Mouse (Mus musculus) neural tube, embryonic 13.5 days (tissue): ENCODE data around the gene Gm13275. TPM values are rescaled to one million over a fixed set of nuclear protein-coding genes. Genes with fewer than 3 reads are reported as not detected.
"Not testable (repeated sequence)": the region's sequence is repeated elsewhere in the genome, so short reads cannot be mapped to it uniquely, and the experiment has no call there.

Experiments
- ATAC-seq: fragments of 200-750 bp; cut with Nextera tagmentation; 2 replicates; pipeline ENCODE4 v1.8.0; 2017; ENCODE audit warnings: low read depth, mild to moderate bottlenecking, moderate TSS enrichment, moderate library complexity
- H3K27ac ChIP-seq: fragments of 300-500 bp; sonication (generic); replicated peaks from 2 replicates; pipeline ENCODE4 v1.5.1; 2015; ENCODE audit warnings: moderate library complexity, mild to moderate bottlenecking, inconsistent platforms
- H3K27me3 ChIP-seq: fragments of 300-500 bp; sonication (generic); 2 replicates; pipeline ENCODE4 v1.6.1; 2015; ENCODE audit warnings: mild to moderate bottlenecking, inconsistent platforms
- H3K36me3 ChIP-seq: fragments of 300-500 bp; sonication (generic); 2 replicates; pipeline ENCODE4 v1.6.1; 2015; ENCODE audit warnings: mild to moderate bottlenecking, inconsistent platforms
- H3K4me1 ChIP-seq: fragments of 300-500 bp; sonication (generic); replicated peaks from 2 replicates; pipeline ENCODE4 v1.6.1; 2015; ENCODE audit warnings: inconsistent platforms
- H3K4me2 ChIP-seq: fragments of 300-500 bp; sonication (generic); 2 replicates; pipeline ENCODE4 v1.6.1; 2015; ENCODE audit warnings: inconsistent platforms, mild to moderate bottlenecking, moderate library complexity
- H3K4me3 ChIP-seq: fragments of 300-500 bp; sonication (generic); 2 replicates; pipeline ENCODE4 v1.5.1; 2015; ENCODE audit warnings: mild to moderate bottlenecking, inconsistent platforms
- H3K9ac ChIP-seq: fragments of 300-500 bp; sonication (generic); 2 replicates; pipeline ENCODE4 v1.6.1; 2015; ENCODE audit warnings: moderate library complexity, mild to moderate bottlenecking, inconsistent platforms
- H3K9me3 ChIP-seq: fragments of 300-500 bp; sonication (generic); 2 replicates; pipeline ENCODE4 v1.6.1; 2016; ENCODE audit warnings: inconsistent platforms
- WGBS: fragments of 180-500 bp; shearing (Covaris S2); methylation state at CpG from one replicate; pipeline ENCODE4 v1.1.7; 2015; 5-methylcytosine and 5-hydroxymethylcytosine counted together
- polyA plus RNA-seq: library from polyadenylated mRNA; unstranded; fragments of >200 nt; fragmentation: Nextera tagmentation; extraction: Ambion mirVana; gene quantifications from 2 replicates; pipeline ENCODE4 v1.2.1, GENCODE M21; 2015

Gene Gm13275
- polyA plus RNA-seq, result not detected in 2 replicates

DNA sequence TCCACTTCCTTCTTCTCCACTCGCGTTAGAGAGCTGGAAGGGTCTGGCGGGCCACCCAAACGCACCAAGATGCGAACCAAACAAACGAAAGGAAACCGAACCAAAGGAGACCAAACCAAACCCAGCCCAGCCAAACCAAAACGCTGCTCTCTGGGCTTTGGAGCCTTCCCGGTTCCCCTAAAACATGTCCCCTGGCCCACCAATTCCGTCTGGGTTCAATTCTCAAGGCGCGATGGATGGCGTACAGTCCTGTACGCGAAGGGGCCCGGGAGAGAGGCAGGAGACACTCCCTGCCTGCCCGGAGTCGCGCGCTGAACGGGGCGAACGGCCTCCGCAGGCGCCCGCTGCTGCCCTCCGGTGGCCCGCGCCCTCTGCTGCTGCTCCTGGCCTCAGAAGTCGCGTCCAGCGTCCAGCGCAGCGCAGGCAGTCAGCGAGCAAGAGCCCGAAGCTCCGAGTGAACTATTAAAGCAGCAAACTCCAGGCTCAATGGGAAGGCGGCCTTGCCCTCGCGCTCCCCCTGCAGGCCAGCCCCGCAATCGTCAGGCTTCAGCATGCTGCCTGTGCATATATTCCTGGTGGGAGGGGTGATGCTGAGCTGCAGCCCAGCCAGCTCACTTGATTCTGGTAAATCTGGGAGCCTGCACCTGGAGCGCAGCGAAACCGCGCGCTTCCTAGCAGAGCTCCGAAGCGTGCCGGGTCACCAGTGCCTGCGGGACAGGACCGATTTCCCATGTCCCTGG, at the start of gene Gm13275:
Gm13275 (plus strand) TSS at position 552 of the 740 bp plus-strand sequence.
- H3K4me1 ChIP-seq, H3K36me3 ChIP-seq, H3K4me2 ChIP-seq, H3K27ac ChIP-seq, H3K9ac ChIP-seq, H3K4me3 ChIP-seq, H3K27me3 ChIP-seq, H3K9me3 ChIP-seq, ATAC-seq: not testable (repeated sequence)
- WGBS, result 2% methylated on average over 12 of the region's 52 CpGs

DNA sequence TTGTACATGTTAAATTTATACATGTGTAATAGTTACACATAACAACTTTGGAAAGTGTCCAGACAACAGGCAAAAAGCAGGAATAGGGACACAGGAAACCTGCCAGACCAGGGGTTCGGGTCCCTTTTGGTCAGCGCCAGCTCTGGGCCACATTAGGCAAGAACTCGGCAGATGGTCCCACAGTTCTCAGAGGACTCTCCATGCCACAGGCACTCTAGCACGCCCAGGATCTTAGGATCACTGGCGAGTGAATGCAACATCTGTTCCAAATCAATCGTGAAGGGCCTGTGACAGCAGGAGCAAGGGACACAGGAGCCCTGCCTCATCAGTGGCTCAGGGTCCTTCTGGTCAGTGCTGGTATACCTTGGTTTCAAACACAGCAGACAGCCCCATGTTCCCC, 44.4 kb upstream of the Gm13275 start:
- no peak for ATAC-seq
- H3K27me3 ChIP-seq, result no peaks in the 10 kb centered on the region
- H3K9ac ChIP-seq, result no peak overlapping the region
- 66% methylated on average over 6 of the region's 6 CpGs for WGBS
- no peak overlapping the region for H3K27ac ChIP-seq
- H3K4me2 ChIP-seq, result no peak overlapping the region
- peaks cover 9% of the 10 kb centered on the region for H3K4me1 ChIP-seq
- H3K4me3 ChIP-seq, result no peak overlapping the region
- no peaks in the 10 kb centered on the region for H3K36me3 ChIP-seq
- H3K9me3 ChIP-seq, result no peaks in the 10 kb centered on the region

DNA sequence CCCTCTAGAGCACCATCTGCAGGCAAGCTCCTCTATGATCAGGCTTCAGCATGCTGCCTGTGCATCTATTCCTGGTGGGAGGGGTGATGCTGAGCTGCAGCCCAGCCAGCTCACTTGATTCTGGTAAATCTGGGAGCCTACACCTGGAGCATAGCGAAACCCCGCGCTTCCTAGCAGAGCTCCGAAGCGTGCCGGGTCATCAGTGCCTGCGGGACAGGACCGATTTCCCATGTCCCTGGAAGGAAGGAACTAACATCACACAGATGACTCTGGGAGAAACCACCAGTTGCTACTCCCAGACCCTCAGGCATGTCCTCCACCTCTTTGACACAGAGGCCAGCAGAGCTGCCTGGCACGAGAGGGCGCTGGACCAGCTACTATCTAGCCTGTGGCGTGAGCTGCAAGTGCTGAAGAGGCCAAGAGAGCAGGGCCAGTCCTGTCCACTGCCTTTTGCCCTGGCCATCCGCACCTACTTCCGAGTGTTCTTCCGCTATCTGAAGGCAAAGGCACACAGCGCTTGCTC, 39.4 kb upstream of the Gm13275 start, which contains the start of gene Gm13271:
Gm13271 (plus strand) TSS at position 51 of the 523 bp plus-strand sequence.
- 80% methylated on average over 15 of the region's 15 CpGs for WGBS
- not testable (repeated sequence) for H3K9ac ChIP-seq, H3K4me1 ChIP-seq, H3K27ac ChIP-seq, H3K9me3 ChIP-seq, H3K4me2 ChIP-seq, H3K27me3 ChIP-seq, H3K4me3 ChIP-seq, ATAC-seq, H3K36me3 ChIP-seq

DNA sequence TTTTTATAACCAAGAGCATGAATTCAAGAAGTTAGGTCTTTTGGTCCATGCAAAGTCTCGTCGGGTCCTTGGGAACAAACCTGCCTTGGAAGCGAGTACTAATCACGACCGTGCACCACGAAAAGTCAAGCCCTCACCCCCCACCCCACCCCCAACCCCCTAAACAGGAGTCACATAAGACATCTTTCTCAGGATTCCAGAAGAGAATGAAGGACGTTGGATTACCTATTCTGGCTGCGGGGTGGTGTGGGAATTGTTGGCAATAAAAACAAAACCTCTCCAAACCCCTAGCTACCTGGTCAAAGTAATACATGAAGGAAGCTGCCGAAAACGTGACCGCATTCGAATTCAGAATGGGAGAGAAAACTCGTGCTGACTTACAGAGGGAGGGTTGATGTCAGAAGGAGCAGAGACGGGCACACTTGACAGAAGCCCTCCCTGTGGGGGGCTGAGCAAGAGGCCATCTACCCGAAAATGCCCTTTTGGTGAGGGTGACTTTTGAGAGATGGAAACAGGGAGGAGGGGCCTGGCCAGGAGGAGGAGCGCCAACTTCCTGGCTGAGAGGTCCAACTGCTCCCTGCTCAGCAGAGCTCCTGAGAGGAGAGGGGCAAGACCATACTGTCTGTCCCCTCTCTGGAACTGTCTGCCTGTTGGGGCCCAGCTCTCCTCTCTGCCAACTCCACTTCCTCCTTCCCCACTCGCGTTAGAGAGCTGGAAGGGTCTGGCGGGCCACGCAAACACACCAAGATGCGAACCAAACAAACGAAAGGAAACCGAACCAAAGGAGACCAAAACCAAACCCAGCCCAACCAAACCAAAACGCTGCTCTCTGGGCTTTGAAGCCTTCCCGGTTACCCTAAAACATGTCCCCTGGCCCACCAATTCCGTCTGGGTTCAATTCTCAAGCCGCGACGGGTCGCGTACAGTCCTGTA, 37.4 kb upstream of the Gm13275 start:
- not testable (repeated sequence) for H3K27me3 ChIP-seq, H3K4me1 ChIP-seq, H3K36me3 ChIP-seq, H3K9me3 ChIP-seq
- WGBS, result 13% methylated on average over 28 of the region's 31 CpGs
- H3K4me3 ChIP-seq, result peak overlapping the region; percentile 46
- H3K27ac ChIP-seq, result peak overlapping the region; percentile 79
- H3K4me2 ChIP-seq, result peak overlapping the region; percentile 72
- 0 out of 2 replicates have a peak, but pooled peaks have one; percentile 27 for ATAC-seq
- H3K9ac ChIP-seq, result peak overlapping the region; percentile 68

DNA sequence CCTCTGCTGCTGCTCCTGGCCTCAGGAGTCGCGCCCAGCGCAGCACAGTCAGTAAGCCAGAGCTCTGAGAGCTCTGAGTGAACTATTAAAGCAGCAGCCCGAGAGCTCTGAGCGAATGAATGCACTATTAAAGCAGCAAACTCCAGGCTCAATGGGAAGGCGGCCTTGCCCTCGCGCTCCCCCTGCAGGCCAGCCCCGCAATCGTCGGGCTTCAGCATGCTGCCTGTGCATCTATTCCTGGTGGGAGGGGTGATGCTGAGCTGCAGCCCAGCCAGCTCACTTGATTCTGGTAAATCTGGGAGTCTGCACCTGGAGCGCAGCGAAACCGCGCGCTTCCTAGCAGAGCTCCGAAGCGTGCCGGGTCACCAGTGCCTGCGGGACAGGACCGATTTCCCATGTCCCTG, 36.7 kb upstream of the Gm13275 start:
- ATAC-seq, result peak; percentile 100
- H3K27ac ChIP-seq, result peak overlapping the region; percentile 79
- not testable (repeated sequence) for H3K4me1 ChIP-seq, H3K36me3 ChIP-seq, H3K27me3 ChIP-seq, H3K9me3 ChIP-seq
- peak overlapping the region; percentile 68 for H3K9ac ChIP-seq
- H3K4me2 ChIP-seq, result peak overlapping the region; percentile 72
- under 1% methylated on average over 16 of the region's 21 CpGs for WGBS
- peak overlapping the region; percentile 46 for H3K4me3 ChIP-seq

DNA sequence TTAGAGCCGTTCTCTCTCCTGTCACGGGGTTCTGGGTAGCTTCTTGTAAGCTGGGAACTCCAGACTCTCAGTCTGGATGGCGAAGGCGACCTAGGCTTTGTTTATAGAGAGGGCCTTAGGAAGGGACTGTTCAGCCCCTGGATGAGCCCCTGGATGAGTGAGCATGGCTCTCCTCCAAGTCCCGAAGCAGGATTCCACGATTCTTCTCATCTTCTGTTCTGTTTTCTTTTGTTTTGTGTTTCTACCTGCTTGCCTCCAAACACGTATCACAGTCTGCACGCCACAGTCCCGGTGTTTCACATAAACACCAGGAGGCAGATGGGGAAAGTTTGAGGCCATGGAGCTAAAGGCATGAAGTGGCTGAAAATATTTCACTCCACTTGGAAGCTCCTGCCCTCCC, 35.5 kb upstream of the Gm13275 start:
- ATAC-seq, H3K9me3 ChIP-seq, H3K9ac ChIP-seq, H3K4me1 ChIP-seq, H3K36me3 ChIP-seq, H3K27ac ChIP-seq, H3K4me3 ChIP-seq, H3K4me2 ChIP-seq, H3K27me3 ChIP-seq: not testable (repeated sequence)
- WGBS, result 83% methylated on average over 9 of the region's 9 CpGs

DNA sequence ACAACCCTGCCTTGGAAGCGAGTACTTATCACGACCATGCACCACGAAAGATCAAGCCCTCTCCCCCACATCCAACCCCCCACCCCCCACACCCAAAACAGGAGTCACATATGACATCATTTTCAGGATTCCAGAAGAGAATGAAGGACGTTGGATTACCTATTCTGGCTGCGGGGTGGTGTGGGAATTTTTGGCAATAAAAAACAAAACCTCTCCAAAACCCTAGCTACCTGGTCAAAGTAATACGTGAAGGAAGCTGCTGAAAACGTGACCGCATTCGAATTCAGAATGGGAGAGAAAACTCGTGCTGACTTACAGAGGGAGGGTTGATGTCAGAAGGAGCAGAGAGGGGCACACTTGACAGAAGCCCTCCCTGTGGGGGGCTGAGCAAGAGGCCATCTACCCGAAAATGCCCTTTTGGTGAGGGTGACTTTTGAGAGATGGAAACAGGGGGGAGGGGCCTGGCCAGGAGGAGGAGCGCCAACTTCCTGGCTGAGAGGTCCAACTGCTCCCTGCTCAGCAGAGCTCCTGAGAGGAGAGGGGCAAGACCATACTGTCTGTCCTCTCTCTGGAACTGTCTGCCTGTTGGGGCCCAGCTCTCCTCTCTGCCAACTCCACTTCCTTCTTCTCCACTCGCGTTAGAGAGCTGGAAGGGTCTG, 34.5 kb upstream of the Gm13275 start, which contains the start of gene Gm13283:
Gm13283 (plus strand) TSS at position 510 of the 659 bp plus-strand sequence.
- H3K4me1 ChIP-seq, H3K27me3 ChIP-seq, ATAC-seq, H3K9ac ChIP-seq, H3K9me3 ChIP-seq, H3K36me3 ChIP-seq, H3K27ac ChIP-seq: not testable (repeated sequence)
- 37% methylated on average over 11 of the region's 14 CpGs for WGBS
- Histone ChIP-seq H3K4me2 (peak within 1 kb of the TSS; percentile 54), H3K4me3 (peak within 1 kb of the TSS; percentile 33)

DNA sequence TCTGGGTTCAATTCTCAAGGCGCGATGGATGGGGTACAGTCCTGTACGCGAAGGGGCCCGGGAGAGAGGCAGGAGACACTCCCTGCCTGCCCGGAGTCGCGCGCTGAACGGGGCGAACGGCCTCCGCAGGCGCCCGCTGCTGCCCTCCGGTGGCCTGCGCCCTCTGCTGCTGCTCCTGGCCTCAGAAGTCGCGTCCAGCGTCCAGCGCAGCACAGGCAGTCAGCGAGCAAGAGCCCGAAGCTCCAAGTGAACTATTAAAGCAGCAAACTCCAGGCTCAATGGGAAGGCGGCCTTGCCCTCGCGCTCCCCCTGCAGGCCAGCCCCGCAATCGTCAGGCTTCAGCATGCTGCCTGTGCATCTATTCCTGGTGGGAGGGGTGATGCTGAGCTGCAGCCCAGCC, 33.9 kb upstream of the Gm13275 start:
- H3K9ac ChIP-seq, ATAC-seq, H3K4me1 ChIP-seq, H3K27ac ChIP-seq, H3K27me3 ChIP-seq, H3K9me3 ChIP-seq, H3K36me3 ChIP-seq: not testable (repeated sequence)
- Histone ChIP-seq H3K4me3 (peak overlapping the region; percentile 33), H3K4me2 (peak overlapping the region; percentile 54)
- WGBS, result 3% methylated on average over 20 of the region's 28 CpGs

DNA sequence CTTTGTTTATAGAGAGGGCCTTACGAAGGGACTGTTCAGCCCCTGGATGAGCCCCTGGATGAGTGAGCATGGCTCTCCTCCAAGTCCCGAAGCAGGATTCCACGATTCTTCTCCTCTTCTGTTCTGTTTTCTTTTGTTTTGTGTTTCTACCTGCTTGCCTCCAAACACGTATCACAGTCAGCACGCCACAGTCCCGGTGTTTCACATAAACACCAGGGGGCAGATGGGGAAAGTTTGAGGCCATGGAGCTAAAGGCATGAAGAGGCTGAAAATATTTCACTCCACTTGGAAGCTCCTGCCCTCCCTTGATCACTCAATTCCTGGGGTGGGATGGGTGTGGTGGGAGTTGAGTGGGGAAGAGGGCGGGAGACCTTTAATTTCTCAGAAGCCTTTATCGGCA, 32.5 kb upstream of the Gm13275 start:
- WGBS, result 75% methylated on average over 6 of the region's 8 CpGs
- not testable (repeated sequence) for ATAC-seq, H3K4me3 ChIP-seq

DNA sequence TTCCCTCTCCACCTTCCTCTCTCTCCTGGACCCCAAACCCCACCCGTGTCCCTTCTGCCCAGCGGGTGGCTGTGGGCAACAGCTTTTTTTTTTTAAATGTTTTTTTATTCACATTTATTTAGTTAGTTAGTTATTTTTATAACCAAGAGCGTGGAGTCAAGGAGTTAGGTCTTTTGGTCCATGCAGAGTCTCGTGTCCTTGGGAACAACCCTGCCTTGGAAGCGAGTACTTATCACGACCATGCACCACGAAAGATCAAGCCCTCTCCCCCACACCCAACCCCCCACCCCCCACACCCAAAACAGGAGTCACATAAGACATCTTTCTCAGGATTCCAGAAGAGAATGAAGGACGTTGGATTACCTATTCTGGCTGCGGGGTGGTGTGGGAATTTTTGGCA, 31.9 kb upstream of the Gm13275 start:
- H3K4me2 ChIP-seq, ATAC-seq, H3K9ac ChIP-seq, H3K4me1 ChIP-seq, H3K27ac ChIP-seq, H3K36me3 ChIP-seq, H3K27me3 ChIP-seq, H3K4me3 ChIP-seq, H3K9me3 ChIP-seq: not testable (repeated sequence)
- 64% methylated on average over 9 of the region's 9 CpGs for WGBS

More for the DNA sequence above, 32.5 kb upstream of the Gm13275 start:
- not testable (repeated sequence) for H3K27ac ChIP-seq, H3K9ac ChIP-seq, H3K9me3 ChIP-seq, H3K36me3 ChIP-seq, H3K4me2 ChIP-seq, H3K4me1 ChIP-seq, H3K27me3 ChIP-seq

DNA sequence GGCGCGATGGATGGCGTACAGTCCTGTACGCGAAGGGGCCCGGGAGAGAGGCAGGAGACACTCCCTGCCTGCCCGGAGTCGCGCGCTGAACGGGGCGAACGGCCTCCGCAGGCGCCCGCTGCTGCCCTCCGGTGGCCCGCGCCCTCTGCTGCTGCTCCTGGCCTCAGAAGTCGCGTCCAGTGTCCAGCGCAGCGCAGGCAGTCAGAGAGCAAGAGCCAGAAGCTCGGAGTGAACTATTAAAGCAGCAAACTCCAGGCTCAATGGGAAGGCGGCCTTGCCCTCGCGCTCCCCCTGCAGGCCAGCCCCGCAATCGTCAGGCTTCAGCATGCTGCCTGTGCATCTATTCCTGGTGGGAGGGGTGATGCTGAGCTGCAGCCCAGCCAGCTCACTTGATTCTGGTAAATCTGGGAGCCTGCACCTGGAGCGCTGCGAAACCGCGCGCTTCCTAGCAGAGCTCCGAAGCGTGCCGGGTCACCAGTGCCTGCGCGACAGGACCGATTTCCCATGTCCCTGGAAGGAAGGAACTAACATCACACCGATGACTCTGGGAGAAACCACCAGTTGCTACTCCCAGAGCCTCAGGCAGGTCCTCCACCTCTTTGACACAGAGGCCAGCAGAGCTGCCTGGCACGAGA, 30.8 kb upstream of the Gm13275 start:
- Histone ChIP-seq H3K4me3 (peak overlapping the region; percentile 35), H3K4me2 (peak overlapping the region; percentile 55)
- not testable (repeated sequence) for H3K36me3 ChIP-seq, H3K27me3 ChIP-seq, H3K4me1 ChIP-seq, H3K9ac ChIP-seq, H3K9me3 ChIP-seq, ATAC-seq, H3K27ac ChIP-seq
- 4% methylated on average over 26 of the region's 42 CpGs for WGBS
